Mouse (Mus musculus): ENCODE measurements at regions not wholly inside any gene's neighbourhood (a gene's known extent, or its start where the extent isn't known, plus 50 kb on each side); places are given as distances from the start of the nearest gene placed in this dataset.

GRCm38 (mm10) chr7:111277703-111278102 lies 194.9 kb upstream of the Eif4g2 start:
- TF ChIP-seq POLR2A (IDR thresholded peaks at IDR 0.05; ENCODE audit: control insufficient read depth, extremely low read depth, insufficient read depth, low read length, poor library complexity) (no peak), CTCF (IDR thresholded peaks at IDR 0.05; ENCODE audit: borderline replicate concordance, control insufficient read depth, extremely low read depth, insufficient read depth, low read length, poor library complexity) (no peak)

Data from thymus, adult 2 months (tissue).